Mouse (Mus musculus) R1 (cell line): Measurements from ENCODE around the gene Btbd2.

Experiments used
- DNase-seq: peaks from one replicate; pipeline ENCODE4 v3.0.0-alpha.2; 2018; ENCODE audit warnings: low read depth, low spot score

Gene Btbd2

DNA sequence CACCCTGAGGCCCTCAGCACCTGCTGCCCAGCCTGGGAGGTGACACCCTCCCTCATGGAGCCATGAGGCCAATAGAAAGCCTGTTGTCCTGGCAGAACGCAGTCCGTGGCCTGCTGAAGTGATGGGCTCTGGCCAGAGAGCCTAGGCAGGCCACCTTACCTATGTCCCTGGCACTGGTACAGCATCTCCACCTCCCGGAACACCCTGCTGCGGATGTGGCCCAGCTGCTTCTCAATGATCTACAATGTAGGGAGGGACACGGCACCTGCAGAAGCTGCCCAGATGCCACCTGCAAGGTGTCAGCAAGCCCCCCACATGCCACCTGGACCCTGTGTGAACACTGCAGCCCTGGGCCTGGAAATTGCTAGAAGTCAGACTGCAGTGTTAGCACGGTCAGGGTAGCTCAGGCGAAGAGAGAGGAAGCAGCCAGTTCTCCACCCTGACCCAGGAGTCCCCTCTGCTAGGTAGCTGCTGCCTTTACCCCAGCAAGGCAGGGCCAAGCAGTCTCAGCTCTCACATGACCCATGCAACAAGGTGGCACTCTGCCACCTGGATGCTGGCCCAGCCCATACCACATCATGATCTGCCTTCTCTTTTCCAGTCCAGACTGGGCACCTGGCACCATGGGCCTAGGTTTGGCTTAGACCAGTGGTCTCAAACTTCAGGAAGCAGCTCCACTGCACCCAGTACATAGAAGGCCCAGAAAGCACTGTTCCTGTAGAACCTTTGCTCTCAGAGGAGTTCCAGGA is 13.0 kb upstream of the Btbd2 start:
- DNase-seq: no peak

DNA sequence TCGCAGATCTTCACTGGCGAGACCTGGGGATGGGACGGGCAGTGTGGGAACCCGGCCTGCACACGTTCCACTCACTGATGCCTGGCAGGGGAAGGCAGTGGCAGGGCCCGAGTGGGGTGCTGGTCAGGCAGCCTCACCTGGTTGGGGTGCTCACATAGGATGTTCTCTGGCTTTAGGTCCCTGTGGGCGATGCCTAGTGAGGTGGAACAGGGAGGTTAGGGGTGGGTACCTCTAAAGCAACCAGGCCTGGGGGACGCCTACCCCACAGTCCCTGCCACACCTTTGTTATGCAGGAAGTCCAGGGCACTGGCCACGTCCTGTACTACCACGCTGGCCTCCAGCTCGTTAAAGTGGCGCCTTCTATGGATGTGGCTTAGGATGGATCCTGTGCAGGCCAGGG is 12.1 kb upstream of the Btbd2 start:
- DNase-seq: no peak

GRCm38 (mm10) chr10:80668614-80669013 is 11.7 kb upstream of the Btbd2 start:
- DNase-seq: no peak

DNA sequence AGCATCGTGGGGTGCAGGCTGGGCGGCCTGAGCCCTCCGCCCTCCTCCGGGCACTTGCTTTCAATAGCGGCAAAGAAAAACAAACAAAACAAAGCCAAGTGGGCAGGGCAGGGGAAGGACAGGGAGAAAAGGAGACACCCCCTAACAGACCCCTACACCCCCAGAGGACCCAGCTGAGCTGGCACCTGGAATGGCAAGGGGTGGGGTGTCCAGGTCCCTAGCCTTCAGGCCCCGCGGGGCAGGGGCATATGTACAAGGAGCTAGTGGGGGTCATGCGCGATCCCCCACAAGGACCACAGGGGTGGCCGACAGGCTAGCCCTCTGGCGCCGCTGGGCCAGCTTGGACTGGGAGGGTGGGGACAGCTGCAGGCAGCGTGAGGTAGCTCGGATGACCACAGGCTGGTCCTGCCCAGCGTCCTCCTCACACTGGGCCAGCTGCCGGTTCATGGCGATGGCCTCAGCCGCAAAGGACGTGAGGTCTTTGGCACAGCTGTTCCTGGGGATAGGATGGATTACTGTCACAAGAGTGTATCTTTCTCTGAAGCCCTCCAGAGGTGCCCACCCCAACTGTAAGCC is 10.1 kb upstream of the Btbd2 start:
- DNase-seq: no peak

- DNase-seq: no peak
These were observed 9.3 kb upstream of the Btbd2 start for GRCm38 (mm10) chr10:80665981-80666733.

GRCm38 (mm10) chr10:80665459-80665858 is 8.6 kb upstream of the Btbd2 start:
- DNase-seq: no peak

- peak; percentile 86 for DNase-seq
These were observed 8.1 kb upstream of the Btbd2 start for GRCm38 (mm10) chr10:80665016-80665380.

DNA sequence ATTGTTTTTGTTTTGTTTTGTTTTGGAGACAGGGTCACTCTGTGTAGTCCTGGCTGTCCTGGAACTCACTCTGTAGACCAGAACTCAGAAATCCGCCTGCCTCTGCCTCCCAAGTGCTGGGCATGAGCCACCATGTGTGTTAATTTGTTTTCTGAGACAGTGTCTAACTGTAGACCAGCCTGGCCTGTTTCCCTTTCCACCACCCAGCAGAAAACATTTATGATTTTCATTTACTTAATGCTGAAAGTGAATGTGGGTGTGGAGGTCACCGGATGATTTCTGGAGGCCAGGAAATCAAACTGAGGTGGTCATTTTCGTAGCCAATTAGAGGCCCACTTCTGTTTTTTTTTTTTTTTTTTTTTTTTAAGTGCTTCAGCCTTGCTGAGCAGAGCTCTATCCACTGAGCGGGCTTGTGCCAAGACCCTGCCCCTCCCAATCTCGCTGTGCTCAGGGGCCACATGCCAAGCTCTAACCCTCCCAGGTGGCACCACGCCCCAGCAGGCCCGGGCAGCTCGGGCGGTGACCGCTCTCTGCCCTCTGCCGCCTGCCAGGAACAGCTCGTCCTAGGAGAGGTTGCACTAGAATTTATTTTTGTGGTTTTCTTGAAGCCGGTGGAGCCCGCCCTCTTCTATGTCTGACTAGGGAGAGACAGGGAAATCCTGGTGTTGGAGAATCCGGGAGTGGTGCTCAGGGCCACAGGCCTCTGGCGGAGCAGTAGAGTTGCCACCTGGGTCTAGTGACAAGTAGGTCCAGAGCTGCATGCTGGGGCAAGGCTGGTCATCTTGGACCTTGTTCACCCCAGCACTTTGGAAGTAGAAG is 7.5 kb upstream of the Btbd2 start:
- DNase-seq: peak; percentile 87

GRCm38 (mm10) chr10:80663485-80664196 is 6.8 kb upstream of the Btbd2 start:
- no peak for DNase-seq

DNA sequence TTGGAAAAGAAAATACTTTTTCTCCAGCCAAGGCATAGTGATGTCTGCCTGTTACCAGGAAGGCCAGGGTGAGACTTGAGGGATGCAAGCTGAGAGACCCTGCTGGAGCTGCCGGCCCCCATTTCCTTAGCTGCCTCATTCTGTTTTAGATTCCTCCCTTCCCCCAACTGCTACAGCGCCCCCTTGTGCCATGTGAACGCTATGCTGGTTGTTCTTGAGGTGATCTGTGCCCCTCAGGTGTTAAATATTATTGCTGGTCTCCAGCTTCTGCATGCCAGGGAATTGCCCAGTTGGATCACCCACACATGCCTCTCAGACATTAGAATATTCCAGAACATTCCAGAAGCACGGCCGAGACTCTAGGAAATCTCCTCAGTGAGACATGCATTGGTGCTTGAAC is 4.3 kb upstream of the Btbd2 start:
- peak; percentile 91 for DNase-seq

- DNase-seq: peak; percentile 77
These were observed 2.3 kb upstream of the Btbd2 start for GRCm38 (mm10) chr10:80659213-80659612.

GRCm38 (mm10) chr10:80658841-80659202 is 2.0 kb upstream of the Btbd2 start:
- peak; percentile 66 for DNase-seq

GRCm38 (mm10) chr10:80658194-80658840 is 1.4 kb upstream of the Btbd2 start:
- no peak for DNase-seq

DNA sequence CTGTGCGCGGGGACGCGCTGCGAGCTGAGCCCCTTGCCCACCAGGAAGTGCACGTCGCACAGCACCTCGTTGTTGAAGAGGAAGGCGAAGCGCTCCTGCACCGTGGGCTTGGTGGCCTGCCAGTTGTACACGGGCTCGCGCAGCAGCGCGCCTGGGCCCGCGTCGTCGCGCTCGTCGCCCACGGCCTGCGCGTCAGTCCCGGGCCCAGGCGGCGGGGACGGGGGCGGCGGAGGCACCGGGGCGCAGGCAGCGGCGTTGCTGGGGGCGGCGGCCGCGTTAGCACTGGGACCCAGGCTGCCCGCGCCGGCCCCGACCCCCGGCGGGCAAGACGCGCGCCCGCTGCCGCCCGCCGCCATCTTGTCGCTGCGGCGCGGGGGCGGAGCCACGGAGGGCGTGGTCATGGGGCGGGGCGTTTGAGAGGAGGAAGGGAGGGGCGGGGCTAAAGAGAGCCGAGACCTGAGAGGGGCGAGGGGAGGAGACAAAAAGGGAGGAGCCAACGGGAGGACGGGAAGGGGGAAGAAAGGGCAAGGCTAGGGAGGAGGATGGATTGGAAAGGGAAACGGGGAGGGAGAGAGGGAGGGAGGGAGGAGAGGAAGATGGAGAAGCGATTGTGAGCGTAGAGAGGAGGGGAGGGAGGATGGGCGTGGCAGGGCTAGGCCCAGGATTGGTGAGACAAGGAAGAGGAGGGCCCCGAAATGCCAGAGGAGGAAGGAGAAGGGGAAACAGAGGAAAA is 575 bp downstream of the Btbd2 start:
- peak; percentile 99 for DNase-seq

GRCm38 (mm10) chr10:80655406-80656129 is 1.3 kb downstream of the Btbd2 start:
- DNase-seq: no peak

DNA sequence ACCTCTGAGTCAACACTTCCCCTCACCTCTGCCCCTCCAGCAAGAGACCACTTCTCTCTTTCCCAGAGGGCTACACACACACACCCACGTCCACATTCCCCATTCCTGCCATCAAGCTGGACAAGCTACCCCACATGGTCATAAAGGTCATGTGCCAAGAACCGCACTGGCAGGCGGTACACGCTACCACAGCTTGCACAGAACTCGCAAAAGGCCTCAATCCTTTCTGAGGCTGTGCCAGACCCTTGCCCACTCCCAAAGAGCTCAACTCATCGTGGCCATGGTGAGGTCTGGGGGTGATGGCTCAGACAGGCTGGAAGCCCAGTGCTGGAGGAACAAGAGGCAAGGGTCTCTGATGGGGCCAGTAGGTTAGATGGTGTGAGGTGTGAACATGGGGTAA is 2.0 kb downstream of the Btbd2 start:
- no peak for DNase-seq

DNA sequence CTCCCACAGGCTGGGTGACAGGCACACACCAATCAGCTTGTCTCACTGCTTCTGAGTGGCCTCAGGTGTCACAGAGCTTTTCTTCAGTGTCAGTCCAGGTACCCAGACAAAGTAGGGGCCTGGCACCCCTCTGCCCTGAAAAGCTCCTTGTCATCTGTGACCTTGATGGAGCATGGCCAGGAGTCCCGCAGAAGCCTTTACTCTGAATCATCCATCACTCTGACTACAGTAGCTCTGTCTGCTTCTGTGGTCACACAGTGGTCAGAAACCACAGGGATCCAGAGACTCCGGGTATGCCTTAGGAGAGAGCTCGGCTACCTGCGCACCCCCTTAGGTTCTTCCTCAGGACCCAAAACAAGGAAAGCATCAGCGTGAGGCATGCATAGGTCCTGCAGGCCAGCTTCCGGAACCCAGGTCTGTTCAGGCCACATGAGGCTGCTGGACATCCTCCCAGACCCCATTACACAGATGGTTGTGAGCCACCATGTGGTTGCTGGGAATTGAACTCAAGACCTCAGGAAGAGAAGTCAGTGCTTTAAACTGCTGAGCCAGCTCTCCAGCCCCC is 3.6 kb downstream of the Btbd2 start:
- DNase-seq: no peak

GRCm38 (mm10) chr10:80650392-80650791 is 6.5 kb downstream of the Btbd2 start:
- DNase-seq: no peak

DNA sequence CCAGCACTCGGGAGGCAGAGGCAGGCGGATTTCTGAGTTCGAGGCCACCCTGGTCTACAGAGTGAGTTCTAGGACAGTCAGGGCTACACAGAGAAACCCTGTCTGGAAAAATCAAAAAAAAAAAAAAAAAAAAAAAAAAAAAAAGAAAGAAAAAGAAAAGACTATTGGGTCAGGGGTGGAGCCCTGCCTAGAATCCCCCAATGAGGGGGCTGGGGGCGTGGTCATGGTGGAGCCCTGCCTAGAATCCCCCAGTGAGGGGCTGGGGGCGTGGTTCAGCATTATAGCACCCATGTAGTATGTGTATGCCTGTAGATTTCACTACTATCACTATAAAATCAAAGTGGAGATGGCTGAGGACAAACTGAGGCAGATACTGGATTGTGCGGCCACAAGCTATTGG is 7.0 kb downstream of the Btbd2 start:
- DNase-seq: peak; percentile 72
